Mouse (Mus musculus) C2C12 (cell line): ENCODE data around the gene 2010300C02Rik.

Experiments used
- CTCF ChIP-seq: IDR thresholded peaks from one replicate; pipeline ENCODE4 v1.5.1; 2011; ENCODE audit not compliant: control insufficient read depth, insufficient read depth, insufficient read length
- MAX ChIP-seq: IDR thresholded peaks from one replicate; pipeline ENCODE4 v1.6.1; 2011; ENCODE audit warnings: mild to moderate bottlenecking, control low read depth
- USF1 ChIP-seq: IDR thresholded peaks from one replicate; pipeline ENCODE4 v1.6.1; 2011; ENCODE audit warnings: low read depth, mild to moderate bottlenecking, control low read depth, moderate library complexity

GRCm38 (mm10) chr1:37579686-37580085 is 140.2 kb downstream of the 2010300C02Rik start:
- TF ChIP-seq CTCF (no peak), USF1 (no peak), MAX (no peak)
